Mouse (Mus musculus): ENCODE data around the gene Adssl1. TPM values are rescaled to one million over a fixed set of nuclear protein-coding genes. Genes with fewer than 3 reads are reported as not detected.
A peak's percentile ranks its signal among the peaks of the same experiment; 100 is the strongest.

Gene Adssl1
- total and polyA plus RNA-seq, 3 experiments, result 10.2 to 29.4 (median 10.7) TPM

DNA sequence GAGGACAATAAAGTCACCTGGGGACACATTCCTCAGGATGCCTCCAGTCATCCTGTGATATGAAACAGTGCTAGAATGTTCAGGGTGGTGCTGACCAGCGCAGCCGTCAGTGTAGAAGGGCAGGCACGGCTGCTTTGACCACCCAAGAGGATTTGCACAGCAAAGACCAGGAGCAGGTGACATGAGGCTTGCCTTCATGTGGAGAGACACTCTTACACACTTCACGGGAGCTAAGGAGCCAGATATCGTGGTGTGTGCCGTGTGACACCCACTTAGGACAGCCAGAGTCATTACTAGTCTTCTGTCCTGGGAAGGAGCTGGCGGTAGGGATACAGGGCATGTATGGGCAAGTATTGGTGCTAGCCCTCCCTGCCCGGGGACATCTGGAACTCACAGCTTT lies 49.7 kb upstream of the Adssl1 start:
- TF ChIP-seq NRF1 (IDR thresholded peaks at IDR 0.05; ENCODE audit: low read depth, low read length) (no peak), SMC3 (IDR thresholded peaks at IDR 0.05; ENCODE audit: low read depth, low read length) (no peak), POLR2A (IDR thresholded peaks at IDR 0.05; ENCODE audit: low read depth, low read length) (no peak), MEF2A (IDR thresholded peaks at IDR 0.05; ENCODE audit: borderline replicate concordance, low read depth, low read length) (no peak), ZMIZ1 (IDR thresholded peaks at IDR 0.05; ENCODE audit: low read depth, low read length) (no peak)
- no peak overlapping the region for H3K27ac ChIP-seq (ENCODE audit: insufficient read depth, low read depth)
- no peak for DNase-seq (ENCODE audit: extremely low read depth)
- H3K79me2 ChIP-seq (replicated peaks; ENCODE audit: control insufficient read depth, extremely low read depth, insufficient read depth, poor library complexity, severe bottlenecking), result no peaks in the 10 kb centered on the region
- H3K9me3 ChIP-seq (replicated peaks; ENCODE audit: low read length), result no peaks in the 10 kb centered on the region
- H3K9ac ChIP-seq (ENCODE audit: insufficient read depth, low read depth), result no peak overlapping the region
- in situ Hi-C loops (cut with MboI; ENCODE audit: low pct_ligation_motif_present, low pct_unique_long_range_greater_than_20kb, low sequenced_read_pairs), result no loop called here
- H3K4me2 ChIP-seq (ENCODE audit: insufficient read depth, low read depth, poor library complexity, severe bottlenecking), result no peak overlapping the region
- dilution Hi-C loops (cut with MboI; ENCODE audit: extremely low pct_ligation_motif_present, extremely low pct_unique_long_range_greater_than_20kb, low sequenced_read_pairs), result no loop called here
- no peak overlapping the region for H3K4me3 ChIP-seq (replicated peaks in 1 of 3; ENCODE audit: low read depth in 2 of 3, low read length in 2 of 3, poor library complexity in 1 of 3)
- no peaks in the 10 kb centered on the region for H3K27me3 ChIP-seq (replicated peaks)
- H3K36me3 ChIP-seq (replicated peaks in 1 of 2; ENCODE audit: control insufficient read depth in 1 of 2, insufficient read depth in 1 of 2, low read length in 1 of 2), result no peaks in the 10 kb centered on the region
- peaks cover 14 to 24% of the 10 kb centered on the region in 2 experiments for H3K4me1 ChIP-seq (ENCODE audit: control insufficient read depth in 1 of 2, insufficient read depth in 2 of 2)

DNA sequence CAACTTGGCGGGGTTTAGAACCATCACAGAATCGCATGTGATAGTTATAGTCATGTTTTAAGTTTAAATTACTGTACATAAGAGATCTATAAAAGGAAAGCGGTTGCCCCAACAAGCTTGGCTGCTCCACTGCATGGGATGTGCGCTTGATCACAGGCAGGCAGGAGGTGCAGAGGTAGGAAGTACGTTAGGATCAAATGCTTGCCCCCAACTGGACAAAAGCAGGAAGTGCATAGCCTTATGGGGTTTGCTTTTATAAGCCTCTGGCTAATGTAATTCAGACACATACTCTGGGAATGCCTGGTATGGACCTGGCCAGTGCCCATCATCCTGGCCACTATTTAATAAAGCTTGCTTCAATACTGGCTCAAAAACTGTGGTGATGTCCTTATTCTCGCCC lies 48.8 kb upstream of the Adssl1 start:
- Histone ChIP-seq H3K4me2 (ENCODE audit: insufficient read depth, low read depth, poor library complexity, severe bottlenecking) (no peak overlapping the region), H3K4me1 (ENCODE audit: control insufficient read depth in 1 of 2, insufficient read depth in 2 of 2) (peaks cover 14 to 33% of the 10 kb centered on the region in 2 experiments), H3K79me2 (replicated peaks; ENCODE audit: control insufficient read depth, extremely low read depth, insufficient read depth, poor library complexity, severe bottlenecking) (no peaks in the 10 kb centered on the region), H3K27ac (ENCODE audit: insufficient read depth, low read depth) (no peak overlapping the region), H3K36me3 (replicated peaks in 1 of 2; ENCODE audit: control insufficient read depth in 1 of 2, insufficient read depth in 1 of 2, low read length in 1 of 2) (no peaks in the 10 kb centered on the region), H3K27me3 (replicated peaks) (no peaks in the 10 kb centered on the region), H3K4me3 (replicated peaks in 1 of 3; ENCODE audit: low read depth in 2 of 3, low read length in 2 of 3, poor library complexity in 1 of 3) (no peak overlapping the region), H3K9me3 (replicated peaks; ENCODE audit: low read length) (no peaks in the 10 kb centered on the region), H3K9ac (ENCODE audit: insufficient read depth, low read depth) (no peak overlapping the region)
- dilution Hi-C loops (cut with MboI; ENCODE audit: extremely low pct_ligation_motif_present, extremely low pct_unique_long_range_greater_than_20kb, low sequenced_read_pairs), result no loop called here
- DNase-seq (ENCODE audit: extremely low read depth), result no peak
- in situ Hi-C loops (cut with MboI; ENCODE audit: low pct_ligation_motif_present, low pct_unique_long_range_greater_than_20kb, low sequenced_read_pairs), result no loop called here
- no peak for TF ChIP-seq POLR2A (IDR thresholded peaks at IDR 0.05; ENCODE audit: low read depth, low read length)
- no peak for TF ChIP-seq JUN (IDR thresholded peaks at IDR 0.05; ENCODE audit: insufficient read depth, low read depth, low read length)
- TF ChIP-seq HCFC1 (IDR thresholded peaks at IDR 0.05; ENCODE audit: low read depth, low read length), result no peak
- peak in 1 of 2 experiments; percentile 46; a peak in 2 of 4 replicates for TF ChIP-seq CTCF (conservative IDR thresholded peaks at IDR 0.05 in 1 of 2, IDR thresholded peaks at IDR 0.05 in 1 of 2; ENCODE audit: low read depth in 2 of 2, low read length in 2 of 2)
- TF ChIP-seq SMC3 (IDR thresholded peaks at IDR 0.05; ENCODE audit: low read depth, low read length), result 0 out of 2 replicates have a peak, but pooled peaks have one; percentile 3
- no peak for TF ChIP-seq CHD2 (IDR thresholded peaks at IDR 0.05; ENCODE audit: low read length)
- no peak for TF ChIP-seq USF2 (conservative IDR thresholded peaks at IDR 0.05; ENCODE audit: low read depth, low read length)
- no peak for TF ChIP-seq ZC3H11A (IDR thresholded peaks at IDR 0.05; ENCODE audit: low read depth, low read length)
- peak; percentile 3; the same call in 1 of the 2 replicates for TF ChIP-seq RAD21 (IDR thresholded peaks at IDR 0.05; ENCODE audit: low read depth, low read length)
- no peak for TF ChIP-seq MXI1 (IDR thresholded peaks at IDR 0.05; ENCODE audit: low read depth, low read length)
- TF ChIP-seq ZMIZ1 (IDR thresholded peaks at IDR 0.05; ENCODE audit: low read depth, low read length), result no peak
- 0 out of 2 replicates have a peak, but pooled peaks have one; percentile 26 for TF ChIP-seq ELF1 (IDR thresholded peaks at IDR 0.05; ENCODE audit: low read depth, low read length)
- no peak for TF ChIP-seq KAT2A (IDR thresholded peaks at IDR 0.05; ENCODE audit: insufficient replicate concordance, low read length)
